Mouse (Mus musculus): ENCODE measurements around the gene Slc8a3. TPM values are rescaled to one million over a fixed set of nuclear protein-coding genes. Genes with fewer than 3 reads are reported as not detected.

Gene Slc8a3
- polyA plus RNA-seq, 1 experiment from 2014 or later: 0.84 TPM

DNA sequence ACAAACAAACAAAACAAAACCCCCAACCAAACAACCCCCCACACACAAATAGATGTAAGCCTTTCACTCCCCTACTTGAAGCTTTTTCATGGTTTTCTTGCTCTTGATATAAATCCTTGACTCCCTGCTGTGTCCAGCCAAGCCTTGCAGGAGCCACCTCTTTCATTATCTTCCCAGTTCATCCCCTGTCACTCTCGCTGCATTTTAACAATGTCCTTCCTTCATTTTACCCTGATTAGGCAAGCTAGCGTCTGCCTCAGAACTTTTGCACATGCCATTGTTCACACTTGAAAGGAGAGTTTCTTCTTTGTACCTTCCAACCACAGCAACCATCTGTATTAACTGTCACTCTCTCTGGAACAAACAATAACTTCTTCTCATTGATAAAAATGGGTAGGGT lies 15.2 kb downstream of the Slc8a3 start:
- Histone ChIP-seq H3K9me3 (ENCODE audit: control insufficient read depth, low read length) (no peaks in the 10 kb centered on the region), H3K4me3 (ENCODE audit: low read depth, low read length) (no peak overlapping the region), H3K27me3 (ENCODE audit: control insufficient read depth, insufficient read depth, low read length) (no peaks in the 10 kb centered on the region), H3K36me3 (ENCODE audit: control insufficient read depth, insufficient read depth, low read length) (no peaks in the 10 kb centered on the region), H3K4me1 (ENCODE audit: control insufficient read depth, insufficient read depth, low read length) (no peaks in the 10 kb centered on the region), H3K9ac (ENCODE audit: low read length) (no peak overlapping the region), H3K4me2 (ENCODE audit: low read depth, severe bottlenecking) (no peak overlapping the region), H3K27ac (replicated peaks; ENCODE audit: low read depth, low read length) (no peak overlapping the region)
- ATAC-seq (ENCODE audit: insufficient number of reproducible peaks, low FRiP score, low TSS enrichment, low read depth) (no peak), DNase-seq (ENCODE audit: low spot score) (no peak)
- 62% methylated on average over 2 of the region's 2 CpGs for WGBS

DNA sequence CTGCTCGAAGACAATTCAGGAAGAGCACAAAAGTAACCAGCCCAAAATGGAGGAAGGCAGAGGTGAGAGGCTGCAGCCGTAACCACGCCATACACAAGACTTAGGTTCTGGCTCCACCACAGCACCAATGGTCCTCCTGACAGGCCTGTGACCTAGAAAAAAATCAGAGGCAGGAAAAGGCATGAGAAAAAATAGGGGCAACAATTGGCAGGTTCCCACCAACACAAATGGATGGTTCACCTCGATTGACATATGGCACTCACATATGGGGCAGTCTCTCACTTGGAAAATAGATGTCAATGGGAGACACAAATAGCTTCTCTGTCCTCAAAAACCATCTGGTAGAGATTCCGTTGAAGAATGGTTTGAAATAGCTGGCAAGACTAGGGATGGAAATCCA lies 17.0 kb downstream of the Slc8a3 start:
- no peak overlapping the region for H3K9ac ChIP-seq (ENCODE audit: low read length)
- WGBS: 92% methylated on average over 5 of the region's 5 CpGs
- ATAC-seq (ENCODE audit: insufficient number of reproducible peaks, low FRiP score, low TSS enrichment, low read depth): no peak
- H3K4me3 ChIP-seq (ENCODE audit: low read depth, low read length): no peak overlapping the region
- no peak overlapping the region for H3K4me2 ChIP-seq (ENCODE audit: low read depth, severe bottlenecking)
- no peaks in the 10 kb centered on the region for H3K36me3 ChIP-seq (ENCODE audit: control insufficient read depth, insufficient read depth, low read length)
- H3K9me3 ChIP-seq (ENCODE audit: control insufficient read depth, low read length): no peaks in the 10 kb centered on the region
- H3K4me1 ChIP-seq (ENCODE audit: control insufficient read depth, insufficient read depth, low read length): no peaks in the 10 kb centered on the region
- H3K27ac ChIP-seq (replicated peaks; ENCODE audit: low read depth, low read length): no peak overlapping the region
- no peak for DNase-seq (ENCODE audit: low spot score)
- H3K27me3 ChIP-seq (ENCODE audit: control insufficient read depth, insufficient read depth, low read length): no peaks in the 10 kb centered on the region

DNA sequence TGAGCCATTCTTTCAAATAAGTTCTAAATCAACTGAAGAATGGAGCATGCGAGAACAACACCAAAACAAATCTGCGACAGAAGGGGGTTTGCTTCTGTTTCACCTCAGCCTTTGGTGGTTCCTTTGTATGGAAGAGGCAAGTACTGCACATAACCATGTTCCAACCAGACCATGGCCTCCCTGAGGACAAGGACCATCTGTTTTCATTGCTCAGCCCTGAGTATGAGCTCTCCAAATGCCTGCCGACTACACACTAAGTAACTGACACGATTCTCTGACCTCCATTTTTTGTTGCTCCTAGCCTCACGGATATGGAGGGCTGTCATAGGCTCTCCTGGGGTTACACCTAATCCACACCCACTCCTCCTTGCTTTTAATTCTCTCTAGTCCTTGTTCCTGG lies 29.4 kb downstream of the Slc8a3 start:
- H3K27ac ChIP-seq (replicated peaks; ENCODE audit: low read depth, low read length): no peak overlapping the region
- H3K9ac ChIP-seq (ENCODE audit: low read length): no peak overlapping the region
- WGBS: 83% methylated on average over 5 of the region's 5 CpGs
- no peak overlapping the region for H3K4me3 ChIP-seq (ENCODE audit: low read depth, low read length)
- DNase-seq (ENCODE audit: low spot score) (no peak), ATAC-seq (ENCODE audit: insufficient number of reproducible peaks, low FRiP score, low TSS enrichment, low read depth) (no peak)
- H3K4me1 ChIP-seq (ENCODE audit: control insufficient read depth, insufficient read depth, low read length): no peaks in the 10 kb centered on the region
- no peaks in the 10 kb centered on the region for H3K9me3 ChIP-seq (ENCODE audit: control insufficient read depth, low read length)
- H3K27me3 ChIP-seq (ENCODE audit: control insufficient read depth, insufficient read depth, low read length): no peaks in the 10 kb centered on the region
- H3K36me3 ChIP-seq (ENCODE audit: control insufficient read depth, insufficient read depth, low read length): no peaks in the 10 kb centered on the region
- no peak overlapping the region for H3K4me2 ChIP-seq (ENCODE audit: low read depth, severe bottlenecking)

DNA sequence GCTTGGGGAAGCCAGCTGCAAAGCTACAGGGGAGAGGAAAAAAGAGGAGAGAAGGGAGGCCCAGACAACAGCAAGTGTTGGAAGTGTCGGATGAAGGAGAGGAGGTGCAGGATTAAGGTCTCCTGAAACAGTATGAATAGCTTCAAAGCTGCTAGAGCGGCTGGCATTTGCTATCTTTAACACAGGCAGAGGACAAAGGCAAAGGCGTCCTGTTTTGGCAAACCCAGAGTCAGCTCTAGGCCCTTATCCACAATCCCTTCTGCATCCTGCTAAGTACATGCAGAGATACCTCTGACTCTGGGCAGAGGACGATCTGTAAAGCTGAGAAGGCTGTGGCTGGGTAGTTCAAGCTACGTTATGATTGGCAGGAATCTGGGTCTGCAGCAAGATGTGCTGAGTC lies 38.4 kb downstream of the Slc8a3 start:
- no peaks in the 10 kb centered on the region for H3K27me3 ChIP-seq (ENCODE audit: control insufficient read depth, insufficient read depth, low read length)
- 56% methylated on average over 5 of the region's 5 CpGs for WGBS
- H3K4me2 ChIP-seq (ENCODE audit: low read depth, severe bottlenecking): no peak overlapping the region
- H3K36me3 ChIP-seq (ENCODE audit: control insufficient read depth, insufficient read depth, low read length): no peaks in the 10 kb centered on the region
- no peak overlapping the region for H3K4me3 ChIP-seq (ENCODE audit: low read depth, low read length)
- DNase-seq (ENCODE audit: low spot score): no peak
- no peak overlapping the region for H3K9ac ChIP-seq (ENCODE audit: low read length)
- no peak for ATAC-seq (ENCODE audit: insufficient number of reproducible peaks, low FRiP score, low TSS enrichment, low read depth)
- no peak overlapping the region for H3K27ac ChIP-seq (replicated peaks; ENCODE audit: low read depth, low read length)
- no peaks in the 10 kb centered on the region for H3K4me1 ChIP-seq (ENCODE audit: control insufficient read depth, insufficient read depth, low read length)
- no peaks in the 10 kb centered on the region for H3K9me3 ChIP-seq (ENCODE audit: control insufficient read depth, low read length)

DNA sequence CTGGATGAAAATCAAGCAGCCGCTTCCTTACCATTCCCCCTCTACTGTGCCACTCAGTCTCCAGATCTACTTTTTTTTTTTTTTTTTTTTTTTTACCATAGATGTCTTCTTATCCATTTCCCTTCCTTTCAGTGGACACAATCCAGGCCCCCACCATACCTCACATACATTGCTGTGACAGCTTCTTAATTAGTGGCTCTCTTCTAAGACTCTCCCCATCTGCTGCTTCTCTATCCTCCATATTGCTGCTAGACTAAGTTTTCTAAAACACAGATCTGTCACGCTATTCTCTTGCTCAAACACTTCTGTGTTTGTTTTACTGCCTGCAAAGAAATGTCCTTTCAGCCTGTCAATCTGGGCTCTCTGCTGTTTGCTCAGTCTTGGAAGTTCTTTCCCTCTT lies 54.9 kb downstream of the Slc8a3 start:
- 82% methylated on average over 2 of the region's 2 CpGs for WGBS

DNA sequence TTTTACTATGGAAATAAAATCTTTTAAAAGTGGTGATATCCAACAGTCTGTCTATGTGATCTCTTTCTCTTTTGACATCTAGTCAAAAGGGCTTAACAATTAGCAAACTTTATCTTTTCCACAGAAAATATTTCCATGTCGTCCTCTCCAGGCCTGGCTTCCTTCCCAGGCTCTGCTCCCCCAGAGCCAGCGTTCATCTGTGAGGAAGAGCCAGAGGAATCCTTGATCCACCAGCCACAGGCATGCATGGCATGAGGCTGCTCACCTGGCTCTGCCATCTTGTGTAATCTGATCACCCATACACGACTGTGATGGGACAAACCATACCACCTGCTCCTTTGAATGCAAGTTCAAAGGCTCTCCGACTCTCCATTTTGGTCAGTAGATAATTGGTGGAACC lies 58.4 kb downstream of the Slc8a3 start:
- H3K9ac ChIP-seq (ENCODE audit: low read length): no peak overlapping the region
- no peak for ATAC-seq (ENCODE audit: insufficient number of reproducible peaks, low FRiP score, low TSS enrichment, low read depth)
- H3K27ac ChIP-seq (replicated peaks; ENCODE audit: low read depth, low read length): no peak overlapping the region
- H3K36me3 ChIP-seq (ENCODE audit: control insufficient read depth, insufficient read depth, low read length): no peaks in the 10 kb centered on the region
- H3K27me3 ChIP-seq (ENCODE audit: control insufficient read depth, insufficient read depth, low read length): no peaks in the 10 kb centered on the region
- H3K4me2 ChIP-seq (ENCODE audit: low read depth, severe bottlenecking): no peak overlapping the region
- DNase-seq (ENCODE audit: low spot score): no peak
- no peak overlapping the region for H3K4me3 ChIP-seq (ENCODE audit: low read depth, low read length)
- no peaks in the 10 kb centered on the region for H3K9me3 ChIP-seq (ENCODE audit: control insufficient read depth, low read length)
- WGBS: 73% methylated on average over 4 of the region's 4 CpGs
- H3K4me1 ChIP-seq (ENCODE audit: control insufficient read depth, insufficient read depth, low read length): no peaks in the 10 kb centered on the region

More for the DNA sequence above, 54.9 kb downstream of the Slc8a3 start:
- ATAC-seq (ENCODE audit: insufficient number of reproducible peaks, low FRiP score, low TSS enrichment, low read depth) (no peak), DNase-seq (ENCODE audit: low spot score) (no peak)
- Histone ChIP-seq H3K4me1 (ENCODE audit: control insufficient read depth, insufficient read depth, low read length) (no peaks in the 10 kb centered on the region), H3K36me3 (ENCODE audit: control insufficient read depth, insufficient read depth, low read length) (no peaks in the 10 kb centered on the region), H3K4me2 (ENCODE audit: low read depth, severe bottlenecking) (no peak overlapping the region), H3K9me3 (ENCODE audit: control insufficient read depth, low read length) (no peaks in the 10 kb centered on the region), H3K27ac (replicated peaks; ENCODE audit: low read depth, low read length) (no peak overlapping the region), H3K4me3 (ENCODE audit: low read depth, low read length) (no peak overlapping the region), H3K27me3 (ENCODE audit: control insufficient read depth, insufficient read depth, low read length) (no peaks in the 10 kb centered on the region), H3K9ac (ENCODE audit: low read length) (no peak overlapping the region)

DNA sequence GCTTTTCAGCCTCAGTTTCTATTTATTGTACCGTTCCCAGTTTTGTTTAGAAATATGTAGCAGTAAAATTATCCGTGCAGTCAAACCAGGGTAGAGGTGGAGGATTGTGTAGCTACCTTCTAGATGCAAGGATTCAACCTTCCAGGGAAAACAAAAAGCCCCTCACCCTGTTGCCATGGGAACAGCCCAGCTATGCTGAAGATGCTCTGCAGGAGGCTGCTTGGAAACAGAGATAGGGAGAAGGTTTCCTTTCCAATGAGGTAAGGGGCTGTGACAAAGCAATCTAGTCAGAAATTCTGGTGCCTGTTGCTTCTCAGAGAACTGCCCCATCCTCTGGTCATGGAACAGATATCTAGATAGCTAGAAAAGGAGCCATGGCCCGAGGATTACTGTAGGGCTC lies 59.6 kb downstream of the Slc8a3 start:
- no peaks in the 10 kb centered on the region for H3K36me3 ChIP-seq (ENCODE audit: control insufficient read depth, insufficient read depth, low read length)
- H3K4me2 ChIP-seq (ENCODE audit: low read depth, severe bottlenecking): no peak overlapping the region
- H3K27ac ChIP-seq (replicated peaks; ENCODE audit: low read depth, low read length): no peak overlapping the region
- DNase-seq (ENCODE audit: low spot score) (no peak), ATAC-seq (ENCODE audit: insufficient number of reproducible peaks, low FRiP score, low TSS enrichment, low read depth) (no peak)
- H3K9me3 ChIP-seq (ENCODE audit: control insufficient read depth, low read length): no peaks in the 10 kb centered on the region
- WGBS: 55% methylated on average over 3 of the region's 3 CpGs
- H3K9ac ChIP-seq (ENCODE audit: low read length): no peak overlapping the region
- no peaks in the 10 kb centered on the region for H3K27me3 ChIP-seq (ENCODE audit: control insufficient read depth, insufficient read depth, low read length)
- no peaks in the 10 kb centered on the region for H3K4me1 ChIP-seq (ENCODE audit: control insufficient read depth, insufficient read depth, low read length)
- H3K4me3 ChIP-seq (ENCODE audit: low read depth, low read length): no peak overlapping the region

DNA sequence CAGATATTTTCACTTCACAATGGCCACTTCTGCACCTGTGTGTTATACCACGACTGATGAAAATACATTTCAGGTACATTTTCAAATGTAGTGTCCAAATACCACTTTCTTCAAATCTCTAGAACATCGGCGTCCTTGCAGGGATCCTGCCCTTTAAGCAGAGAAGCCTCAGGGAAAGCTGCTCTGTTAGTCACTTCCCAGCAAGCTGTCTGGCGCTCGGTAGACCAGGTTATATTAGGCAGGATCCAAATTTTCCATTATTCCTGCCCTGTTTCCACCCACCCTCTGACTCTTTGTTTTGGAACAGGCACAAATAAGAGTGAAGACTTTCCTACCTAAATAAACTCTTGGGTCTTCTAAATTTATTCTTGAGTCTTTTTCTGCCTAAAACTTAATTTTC lies 63.7 kb downstream of the Slc8a3 start:
- 81% methylated on average over 5 of the region's 5 CpGs for WGBS

DNA sequence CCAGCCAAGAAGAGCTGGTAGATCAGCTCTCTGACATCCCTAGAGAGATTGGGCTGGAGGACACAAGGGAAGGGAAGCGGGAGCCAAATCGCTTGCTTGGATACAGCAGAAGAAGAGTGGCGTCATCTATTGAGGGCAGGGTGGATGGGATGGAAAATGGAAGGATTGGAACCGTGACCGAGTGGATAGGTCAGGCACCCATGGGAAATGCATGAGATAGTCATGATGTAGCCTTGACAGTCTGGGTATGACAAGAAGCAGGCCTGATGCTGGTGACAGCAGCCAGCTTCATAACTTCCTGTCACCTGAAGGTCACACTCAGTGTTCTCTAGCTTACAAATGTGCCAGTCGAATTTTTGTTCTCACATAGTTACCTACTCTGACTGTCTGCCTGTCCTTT lies 70.2 kb downstream of the Slc8a3 start:
- Histone ChIP-seq H3K9me3 (ENCODE audit: control insufficient read depth, low read length) (no peaks in the 10 kb centered on the region), H3K4me2 (ENCODE audit: low read depth, severe bottlenecking) (no peak overlapping the region), H3K4me3 (ENCODE audit: low read depth, low read length) (no peak overlapping the region), H3K4me1 (ENCODE audit: control insufficient read depth, insufficient read depth, low read length) (no peaks in the 10 kb centered on the region), H3K27me3 (ENCODE audit: control insufficient read depth, insufficient read depth, low read length) (no peaks in the 10 kb centered on the region), H3K27ac (replicated peaks; ENCODE audit: low read depth, low read length) (no peak overlapping the region), H3K36me3 (ENCODE audit: control insufficient read depth, insufficient read depth, low read length) (no peaks in the 10 kb centered on the region), H3K9ac (ENCODE audit: low read length) (no peak overlapping the region)
- DNase-seq (ENCODE audit: low spot score) (no peak), ATAC-seq (ENCODE audit: insufficient number of reproducible peaks, low FRiP score, low TSS enrichment, low read depth) (no peak)
- 89% methylated on average over 6 of the region's 6 CpGs for WGBS

More for the DNA sequence above, 63.7 kb downstream of the Slc8a3 start:
- ATAC-seq (ENCODE audit: insufficient number of reproducible peaks, low FRiP score, low TSS enrichment, low read depth): no peak
- H3K36me3 ChIP-seq (ENCODE audit: control insufficient read depth, insufficient read depth, low read length): no peaks in the 10 kb centered on the region
- no peak overlapping the region for H3K9ac ChIP-seq (ENCODE audit: low read length)
- H3K4me1 ChIP-seq (ENCODE audit: control insufficient read depth, insufficient read depth, low read length): no peaks in the 10 kb centered on the region
- DNase-seq (ENCODE audit: low spot score): no peak
- H3K4me3 ChIP-seq (ENCODE audit: low read depth, low read length): no peak overlapping the region
- no peak overlapping the region for H3K4me2 ChIP-seq (ENCODE audit: low read depth, severe bottlenecking)
- no peak overlapping the region for H3K27ac ChIP-seq (replicated peaks; ENCODE audit: low read depth, low read length)
- H3K9me3 ChIP-seq (ENCODE audit: control insufficient read depth, low read length): no peaks in the 10 kb centered on the region
- H3K27me3 ChIP-seq (ENCODE audit: control insufficient read depth, insufficient read depth, low read length): no peaks in the 10 kb centered on the region
